Mouse (Mus musculus): Measurements from ENCODE around the gene Rgs10. TPM values are rescaled to one million over a fixed set of nuclear protein-coding genes. Genes with fewer than 3 reads are reported as not detected.
A peak's percentile ranks its signal among the peaks of the same experiment; 100 is the strongest.

Gene Rgs10
- total RNA-seq, 2 experiments from 2014 or later, result 49.5 to 52.5 TPM

GRCm38 (mm10) chr7:128379162-128379805, 39.3 kb downstream of the Rgs10 start:
- peak; percentile 13 to 14 for DNase-seq (ENCODE audit: low spot score in 2 of 2)

- DNase-seq (ENCODE audit: low spot score in 2 of 2), result no peak
Observed at GRCm38 (mm10) chr7:128376206-128376701, 42.3 kb downstream of the Rgs10 start.

DNA sequence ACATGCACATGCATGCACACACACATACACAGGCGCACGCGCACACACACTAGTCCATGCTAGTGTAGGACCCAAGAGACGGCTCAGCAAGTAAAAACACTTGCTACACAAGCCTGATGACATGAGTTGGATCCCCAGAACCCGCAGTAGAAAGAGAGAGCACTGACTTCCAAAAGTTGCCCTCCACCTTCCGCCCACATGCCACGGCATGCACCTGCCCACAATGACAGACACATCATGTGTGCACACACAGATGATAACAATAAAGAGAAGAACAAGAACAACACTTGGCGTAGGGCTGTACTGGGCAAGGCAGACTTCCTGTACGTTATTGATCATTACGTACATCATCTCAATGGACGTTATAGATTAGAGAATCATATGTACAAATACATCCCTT, 44.4 kb downstream of the Rgs10 start:
- no peak for DNase-seq (ENCODE audit: low spot score in 2 of 2)

- no peak for DNase-seq (ENCODE audit: low spot score in 2 of 2)
Observed at GRCm38 (mm10) chr7:128373751-128374150, 44.8 kb downstream of the Rgs10 start.

GRCm38 (mm10) chr7:128372331-128372730, 46.2 kb downstream of the Rgs10 start:
- DNase-seq (ENCODE audit: low spot score in 2 of 2), result no peak

DNA sequence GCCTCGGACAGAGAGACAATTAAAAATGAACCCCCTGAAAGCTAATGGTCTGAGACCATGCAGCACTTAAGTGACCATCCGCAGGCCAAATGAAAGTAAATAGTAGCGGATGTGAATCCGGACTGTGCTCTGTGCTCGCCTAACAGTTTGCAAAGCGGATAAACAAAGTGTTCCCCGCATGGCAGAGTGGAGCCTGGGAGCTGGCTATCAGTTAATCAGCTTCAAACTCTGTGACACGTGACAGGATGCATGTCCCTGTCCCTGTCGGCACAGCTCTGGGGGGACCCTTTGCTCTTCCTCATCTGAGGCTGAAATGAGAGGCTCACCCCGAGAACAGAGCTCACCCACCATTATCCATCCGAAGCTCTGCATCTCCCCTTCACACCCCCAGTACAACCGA, 49.2 kb downstream of the Rgs10 start:
- no peak for DNase-seq (ENCODE audit: low spot score in 2 of 2)

DNA sequence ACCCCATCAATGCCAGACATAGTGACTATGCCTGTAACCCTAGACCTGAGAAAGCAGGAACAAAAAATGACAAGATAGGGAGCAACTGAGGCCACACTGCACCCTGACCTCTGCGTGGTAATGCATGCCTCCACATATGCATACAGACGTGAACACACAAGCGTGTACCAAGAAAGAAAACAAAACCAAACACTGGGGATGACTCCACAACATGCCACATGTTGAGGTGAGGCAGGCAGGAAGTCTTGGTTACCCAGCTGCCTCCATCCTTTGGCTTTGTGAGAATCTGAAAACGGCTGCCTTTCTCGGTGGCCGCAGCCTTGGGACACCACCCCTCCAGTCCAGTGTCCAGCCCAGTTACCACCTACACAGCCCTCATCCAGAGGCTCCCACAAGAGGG, 49.7 kb downstream of the Rgs10 start:
- no peak for DNase-seq (ENCODE audit: low spot score in 2 of 2)

DNA sequence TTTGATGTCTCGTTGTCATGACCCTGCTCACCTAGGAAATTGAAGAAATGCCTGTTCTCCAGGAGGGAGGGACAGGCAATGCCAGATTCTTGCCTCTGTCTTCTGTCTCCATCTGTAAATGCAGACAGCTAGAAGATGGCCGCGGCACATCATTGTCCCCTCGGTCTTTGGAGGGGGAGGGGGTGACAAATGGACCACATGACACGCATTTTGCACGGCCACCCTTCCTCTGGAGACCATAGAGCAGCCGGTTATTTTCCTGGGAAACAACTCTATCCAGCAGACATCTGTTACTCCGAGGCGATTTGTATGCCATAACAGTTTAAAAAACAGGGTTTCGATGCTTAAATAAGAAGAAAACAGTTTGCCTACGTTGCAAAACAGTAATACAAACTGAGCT, 51.9 kb downstream of the Rgs10 start:
- DNase-seq (ENCODE audit: low spot score in 2 of 2), result no peak

DNA sequence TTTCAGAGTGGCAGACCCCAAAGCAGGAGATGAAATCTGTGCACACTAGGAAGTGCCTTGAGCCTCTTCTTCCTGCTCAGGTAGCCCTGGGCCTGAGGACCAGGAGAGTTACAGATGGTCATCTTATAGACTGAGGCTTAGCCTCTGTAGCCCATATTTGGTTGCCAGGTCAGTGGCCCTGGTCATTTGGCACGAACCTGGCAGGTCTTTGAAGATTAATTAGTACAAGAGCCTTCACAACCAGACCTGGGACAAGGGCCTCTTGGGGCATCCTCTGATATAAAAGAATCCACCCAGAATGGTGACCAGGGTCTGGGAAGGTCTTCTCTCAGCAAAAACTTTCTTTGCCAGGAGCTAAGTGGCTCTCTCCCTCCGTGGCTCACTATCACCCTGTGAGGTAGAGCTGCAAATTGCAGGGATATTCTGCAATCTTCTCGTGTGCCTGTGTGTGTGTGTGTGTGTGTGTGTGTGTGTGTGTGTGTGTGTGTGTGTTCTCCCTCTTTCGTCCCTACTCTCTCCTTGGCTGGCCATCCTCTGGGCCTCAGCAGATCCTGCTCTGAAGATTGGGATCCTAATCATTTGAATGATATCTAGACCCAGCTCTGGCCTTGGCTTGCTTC, 53.4 kb downstream of the Rgs10 start:
- DNase-seq (ENCODE audit: low spot score in 2 of 2), result no peak

DNA sequence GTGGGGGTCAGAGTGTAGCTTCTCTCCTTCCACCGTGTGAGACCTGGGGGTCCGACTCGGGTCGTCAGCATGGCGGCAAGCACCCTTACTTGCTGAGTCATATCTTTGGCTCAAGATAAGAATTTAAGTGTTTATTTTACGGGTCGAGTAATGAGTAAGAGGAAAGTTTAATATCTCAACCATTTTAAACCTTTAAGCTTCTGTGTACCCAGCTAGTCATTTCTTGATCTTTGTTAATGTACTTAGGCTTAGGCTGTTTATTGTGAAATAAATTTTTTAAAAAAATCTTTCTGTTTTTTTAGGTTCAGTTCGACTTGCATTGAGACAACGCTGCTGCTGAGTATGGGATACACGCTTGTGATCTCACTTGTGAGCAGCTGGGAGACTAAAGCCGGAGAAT, 54.0 kb downstream of the Rgs10 start:
- DNase-seq (ENCODE audit: low spot score in 2 of 2), result no peak

DNA sequence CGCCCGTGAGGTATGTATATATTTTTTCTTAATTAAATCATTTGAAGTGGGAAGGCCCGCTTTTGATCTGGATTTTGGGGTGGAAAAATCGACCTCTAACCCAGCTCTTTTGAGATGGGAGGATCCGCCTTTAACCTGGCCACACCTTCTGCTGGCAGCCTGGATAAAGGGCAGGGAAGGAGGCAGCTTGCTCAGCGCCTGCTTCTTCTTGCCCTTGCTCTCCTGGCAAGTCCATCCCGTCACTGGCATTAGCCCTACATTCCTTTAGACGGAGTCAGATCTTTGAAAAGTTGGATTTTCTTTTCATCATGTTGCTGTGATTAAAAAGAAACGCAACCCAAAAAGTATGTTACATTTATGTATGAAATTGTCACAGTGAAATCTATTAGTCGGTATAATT, 54.8 kb downstream of the Rgs10 start:
- no peak for DNase-seq (ENCODE audit: low spot score in 2 of 2)

DNA sequence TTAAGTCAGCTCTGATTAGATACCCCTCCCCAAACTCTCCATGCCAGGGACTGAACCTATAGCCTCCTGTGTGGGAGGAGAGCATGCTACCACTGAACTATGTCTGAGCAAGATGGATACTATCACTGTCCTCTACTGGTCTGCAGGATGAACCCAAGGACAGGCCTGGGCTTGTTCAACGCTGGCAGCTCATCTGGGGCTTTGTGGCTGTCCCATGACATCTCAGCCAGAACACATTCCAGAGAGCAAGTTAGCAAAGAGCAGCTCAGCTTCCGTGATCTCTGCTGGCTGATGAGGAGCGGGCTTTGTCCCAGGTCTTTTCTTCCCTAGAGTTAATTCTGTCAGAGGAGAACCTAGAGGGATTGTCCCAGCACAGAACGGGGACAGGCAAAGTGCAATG, 55.6 kb downstream of the Rgs10 start:
- no peak for DNase-seq (ENCODE audit: low spot score in 2 of 2)

GRCm38 (mm10) chr7:128359741-128360140, 58.8 kb downstream of the Rgs10 start:
- DNase-seq (ENCODE audit: low spot score in 2 of 2), result no peak

- DNase-seq (ENCODE audit: low spot score in 2 of 2), result no peak
Observed at GRCm38 (mm10) chr7:128359164-128359563, 59.4 kb downstream of the Rgs10 start.

- no peak for DNase-seq (ENCODE audit: low spot score in 2 of 2)
Observed at GRCm38 (mm10) chr7:128358741-128359140, 59.8 kb downstream of the Rgs10 start.

GRCm38 (mm10) chr7:128356868-128357755, 61.4 kb downstream of the Rgs10 start:
- peak in 1 of 2 experiments; percentile 12 for DNase-seq (ENCODE audit: low spot score in 2 of 2)

GRCm38 (mm10) chr7:128355463-128355862, 63.1 kb downstream of the Rgs10 start:
- DNase-seq (ENCODE audit: low spot score in 2 of 2), result no peak

- DNase-seq (ENCODE audit: low spot score in 2 of 2), result no peak
Observed at GRCm38 (mm10) chr7:128352721-128353120, 65.8 kb downstream of the Rgs10 start.

DNA sequence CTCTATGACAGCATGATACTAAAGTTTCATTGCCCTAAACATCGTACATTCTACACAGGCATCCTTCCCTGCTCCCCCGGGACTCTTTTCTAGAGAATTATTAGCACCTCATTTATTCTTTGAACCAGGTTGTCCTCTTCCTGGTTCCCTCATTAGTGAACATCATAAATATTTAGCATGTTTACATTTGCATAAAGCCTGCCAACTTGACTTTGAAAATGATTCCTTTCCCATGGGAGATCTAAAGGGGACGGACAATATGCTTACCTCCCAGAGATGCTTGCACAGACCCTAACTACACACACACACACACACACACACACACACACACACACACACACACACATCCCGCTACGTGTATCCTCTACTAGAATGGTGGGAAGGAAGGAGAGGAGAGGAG, 67.4 kb downstream of the Rgs10 start:
- DNase-seq (ENCODE audit: low spot score in 2 of 2), result no peak

- no peak for DNase-seq (ENCODE audit: low spot score in 2 of 2)
Observed at GRCm38 (mm10) chr7:128350316-128350715, 68.2 kb downstream of the Rgs10 start.

- DNase-seq (ENCODE audit: low spot score in 2 of 2), result no peak
Observed at GRCm38 (mm10) chr7:128349751-128350150, 68.8 kb downstream of the Rgs10 start.

DNA sequence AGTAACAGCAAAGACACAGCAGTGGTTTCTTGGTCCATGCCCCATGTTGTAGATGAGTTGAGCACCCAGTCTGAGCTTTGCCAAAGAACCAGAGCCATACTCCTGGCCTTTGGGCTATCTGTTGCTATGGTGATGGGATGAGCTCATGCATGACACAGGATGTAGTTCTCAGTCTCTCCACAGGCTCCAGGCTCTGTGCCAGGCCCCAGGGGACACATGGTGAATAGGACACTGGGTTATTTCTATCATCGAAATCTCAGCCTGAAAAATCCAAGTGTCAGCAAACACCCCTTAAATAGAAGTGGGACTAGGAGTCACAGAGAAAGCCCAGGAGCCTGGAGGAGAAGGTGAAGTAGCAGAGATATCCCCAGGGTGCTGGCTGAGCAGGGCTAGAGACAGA, 70.0 kb downstream of the Rgs10 start:
- no peak for DNase-seq (ENCODE audit: low spot score in 2 of 2)
